Mouse (Mus musculus) layer of hippocampus, postnatal 25 days (tissue): ENCODE measurements around the gene Tspan33. TPM values are rescaled to one million over a fixed set of nuclear protein-coding genes. Genes with fewer than 3 reads are reported as not detected.
"Not testable (repeated sequence)": the region's sequence is repeated elsewhere in the genome, so short reads cannot be mapped to it uniquely, and the experiment has no call there.

ENCODE experiments used
- DNase-seq, 2 experiments: peaks; one replicate each; pipeline ENCODE4 v3.0.0; 2022; ENCODE audit warnings: mixed read lengths in 2 of 2, low spot score in 1 of 2; ENCODE audit errors: extremely low spot score in 1 of 2
- total RNA-seq, 2 experiments: library from RNA; stranded (reverse); gene quantifications; 2 replicates each; pipeline ENCODE4 v1.2.3; 2021

Tspan33 gene
- 10 to 100 TPM; 26.9 to 34.0 TPM for total RNA-seq

- peak; percentile 82 to 86 for DNase-seq
These were observed at the start of gene Tspan33 for GRCm38 (mm10) chr6:29693953-29694352. TSS of gene Tspan33 (plus strand) at chr6:29694222.

DNA sequence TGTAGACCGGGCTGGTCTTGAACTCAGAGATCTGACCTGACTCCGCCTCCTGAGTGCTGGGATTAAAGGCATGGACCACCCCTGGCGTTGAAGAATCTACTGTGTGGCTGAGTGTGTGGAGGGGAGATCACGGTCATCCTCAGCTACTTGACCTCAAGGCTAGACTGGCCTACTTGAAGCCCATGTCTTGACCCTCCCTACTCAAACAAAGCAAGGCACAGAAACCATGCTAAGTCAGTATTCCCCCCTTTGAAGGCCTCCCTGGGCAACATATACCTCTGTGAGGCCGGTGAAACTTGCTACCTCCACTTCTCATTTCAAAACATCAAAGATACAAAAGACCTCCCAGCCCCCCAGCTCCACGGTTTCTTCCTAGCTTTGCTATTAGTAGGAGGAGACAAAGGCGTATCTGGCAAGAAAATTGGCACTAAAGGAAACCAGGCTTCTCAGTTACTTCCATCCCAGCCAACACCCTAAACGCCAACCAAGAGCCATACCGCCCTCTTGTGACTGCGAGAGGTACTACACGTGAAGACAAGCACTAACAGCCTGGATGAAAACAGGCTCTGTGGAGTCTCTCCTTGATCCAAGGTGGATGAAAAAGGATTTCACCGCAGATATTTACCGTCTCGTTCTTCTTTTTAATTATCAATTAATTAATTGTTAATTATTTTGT is 44.4 kb upstream of the Tspan33 start:
- DNase-seq = peak; percentile 88 to 97

GRCm38 (mm10) chr6:29650170-29650549 is 43.9 kb upstream of the Tspan33 start:
- DNase-seq = no peak

GRCm38 (mm10) chr6:29653271-29653670 is 40.8 kb upstream of the Tspan33 start:
- DNase-seq = no peak

- no peak for DNase-seq
These were observed 35.2 kb upstream of the Tspan33 start for GRCm38 (mm10) chr6:29658626-29659475.

DNA sequence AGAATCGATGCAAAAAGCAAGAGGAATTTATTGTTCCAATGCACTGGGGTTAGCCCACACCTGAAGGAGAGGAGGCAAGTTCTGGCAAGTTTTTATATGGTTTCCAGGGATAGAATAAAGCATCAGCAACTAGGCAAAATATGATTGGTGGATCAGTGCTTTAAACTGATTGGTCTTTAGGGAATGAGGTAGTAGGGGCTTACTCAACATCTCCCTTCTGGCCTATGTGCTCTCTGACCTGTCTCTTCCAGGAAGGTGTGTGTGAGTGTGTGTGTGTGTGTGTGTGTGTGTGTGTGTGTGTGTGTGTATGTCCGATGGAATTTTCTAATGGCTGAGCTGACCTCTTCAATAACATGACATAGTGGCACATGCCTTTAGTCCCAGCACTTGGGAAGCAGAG is 34.1 kb upstream of the Tspan33 start:
- DNase-seq = no peak

DNA sequence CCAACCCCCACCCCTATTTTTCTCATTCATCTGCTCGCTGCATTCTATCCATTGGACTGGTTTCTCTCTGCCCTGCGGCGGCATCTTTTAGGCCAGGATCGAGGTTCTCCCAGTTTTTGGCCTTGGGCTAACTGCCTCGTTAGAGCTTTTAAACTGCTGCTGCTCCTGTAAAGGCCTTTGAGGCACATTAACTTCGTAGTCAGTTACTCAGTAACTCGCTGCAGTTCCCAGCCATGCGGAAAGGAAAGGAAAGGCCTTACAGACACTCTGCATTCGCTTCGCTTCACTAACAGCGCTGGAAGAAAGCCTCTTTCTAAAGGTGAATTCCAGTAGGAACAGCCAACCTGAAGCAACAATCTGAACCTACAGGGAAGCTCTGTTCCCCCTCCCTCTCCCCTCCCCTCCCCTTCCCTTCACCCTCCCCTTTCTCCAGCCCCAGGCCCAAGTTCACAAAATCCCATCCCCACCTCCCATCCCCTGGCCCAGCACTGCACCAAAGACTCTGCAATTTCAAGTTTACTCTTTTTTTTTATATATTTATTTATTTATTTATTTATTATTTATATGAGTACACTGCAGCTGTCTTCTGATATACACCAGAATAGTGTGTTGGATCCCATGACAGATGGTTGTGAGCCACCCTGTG is 33.2 kb upstream of the Tspan33 start:
- no peak for DNase-seq

GRCm38 (mm10) chr6:29667266-29667665 is 26.8 kb upstream of the Tspan33 start:
- no peak for DNase-seq

DNA sequence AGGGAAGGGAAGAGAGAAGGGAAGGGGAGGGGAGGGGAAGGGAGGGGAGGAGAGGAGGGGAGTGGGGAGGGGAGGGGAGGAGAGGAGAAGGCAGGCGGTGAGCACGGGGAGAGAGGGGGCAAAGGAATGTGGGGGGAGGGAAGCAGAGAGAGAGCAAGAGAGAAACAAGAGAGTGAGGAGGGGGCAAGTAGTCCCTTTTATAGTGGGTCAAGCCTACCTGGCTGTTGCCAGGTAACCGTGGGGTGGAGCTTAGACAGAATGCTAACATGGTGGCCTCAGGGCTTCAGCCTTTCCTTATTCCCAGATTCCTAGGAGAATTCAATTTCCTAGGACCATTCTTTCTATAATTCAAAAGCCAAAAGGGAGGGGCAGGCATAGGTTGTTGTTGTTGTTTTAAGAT is 22.3 kb upstream of the Tspan33 start:
- DNase-seq = no peak

DNA sequence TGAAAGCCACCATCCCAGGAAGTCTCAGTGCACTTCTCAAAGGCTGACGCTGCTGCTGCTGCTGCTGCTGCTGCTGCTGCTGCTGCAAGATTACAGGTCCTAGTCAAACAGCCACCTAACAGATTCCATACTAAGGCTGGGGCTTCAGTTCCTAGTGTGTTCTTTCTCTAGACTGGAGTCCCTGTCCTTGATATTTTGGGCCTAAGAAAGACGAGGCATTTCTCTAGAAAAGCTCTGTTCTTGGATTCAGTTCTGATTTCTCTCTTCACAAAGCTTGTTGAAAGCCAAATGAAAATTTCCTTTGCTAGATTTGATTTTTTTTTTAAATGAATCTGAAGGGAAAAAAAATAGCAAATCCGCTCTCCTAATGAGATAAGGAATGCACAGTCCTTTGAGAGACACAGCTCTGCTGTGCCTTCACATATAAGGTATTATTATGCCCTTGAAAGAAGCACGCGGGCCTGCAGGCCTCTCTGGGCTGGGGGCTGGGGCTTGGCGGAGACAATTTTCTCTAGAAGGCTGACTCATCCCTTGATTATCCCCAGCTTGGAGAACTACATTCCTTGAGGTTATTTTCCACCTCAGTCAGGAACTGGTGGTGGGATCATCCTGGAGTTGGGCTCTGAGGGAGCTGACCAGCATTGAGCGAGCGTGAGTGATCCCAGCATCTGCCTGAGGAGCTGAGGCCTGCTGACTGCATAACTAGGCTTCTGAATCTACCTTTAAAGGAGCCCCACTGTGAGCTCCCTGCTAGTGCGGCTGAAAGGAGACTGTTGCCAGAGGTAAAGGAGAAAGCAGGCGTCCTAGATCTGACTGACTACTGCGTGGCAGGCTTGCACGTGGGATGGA is 21.2 kb upstream of the Tspan33 start:
- DNase-seq = no peak

DNA sequence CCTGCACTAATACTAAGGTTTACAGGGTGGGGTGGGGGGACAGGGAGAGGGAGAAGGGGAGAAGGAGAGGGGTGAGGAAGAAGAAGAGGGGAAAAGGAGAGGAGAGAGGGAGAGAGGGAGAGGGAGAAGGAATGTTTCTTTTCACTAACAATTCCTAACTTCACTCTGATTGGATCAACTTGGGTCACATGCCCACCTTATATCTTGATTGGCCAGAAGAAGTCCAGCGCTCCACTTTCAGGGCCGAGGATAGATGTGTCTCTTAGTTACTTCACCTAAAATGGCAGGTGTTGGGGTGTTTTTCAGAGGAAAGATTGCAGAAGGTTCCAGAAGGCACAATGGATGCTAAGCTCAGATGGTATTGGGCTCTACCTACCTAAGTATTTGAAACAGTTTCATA is 20.3 kb upstream of the Tspan33 start:
- no peak for DNase-seq

DNA sequence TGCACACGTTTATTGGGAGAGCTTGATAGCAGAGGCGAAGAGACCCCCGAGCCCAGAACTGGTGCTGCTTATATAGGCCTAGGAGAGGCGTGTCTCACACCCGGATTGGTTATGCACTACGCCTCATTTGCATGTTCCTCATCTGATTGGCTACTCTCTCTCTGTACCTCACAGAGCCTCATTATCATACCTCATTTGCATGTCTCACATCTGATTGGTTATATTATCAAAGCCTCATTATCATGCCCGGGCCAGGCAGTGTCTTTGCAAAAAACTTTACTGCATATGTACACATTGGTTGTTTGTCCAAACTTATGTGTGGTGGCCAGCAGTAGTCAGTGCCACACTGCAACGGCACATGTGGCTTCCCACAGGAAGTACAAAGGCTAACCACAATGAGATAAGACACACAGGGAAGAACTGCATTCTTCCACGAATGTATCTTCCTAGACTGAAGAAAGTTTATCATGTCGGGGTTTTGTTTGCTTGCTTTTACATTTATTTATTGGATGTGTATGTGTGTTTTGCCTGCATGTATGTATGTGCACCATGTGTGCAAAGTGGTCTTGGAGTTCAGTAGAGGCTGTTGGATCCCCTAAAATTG is 14.0 kb upstream of the Tspan33 start:
- not testable (repeated sequence) for DNase-seq

DNA sequence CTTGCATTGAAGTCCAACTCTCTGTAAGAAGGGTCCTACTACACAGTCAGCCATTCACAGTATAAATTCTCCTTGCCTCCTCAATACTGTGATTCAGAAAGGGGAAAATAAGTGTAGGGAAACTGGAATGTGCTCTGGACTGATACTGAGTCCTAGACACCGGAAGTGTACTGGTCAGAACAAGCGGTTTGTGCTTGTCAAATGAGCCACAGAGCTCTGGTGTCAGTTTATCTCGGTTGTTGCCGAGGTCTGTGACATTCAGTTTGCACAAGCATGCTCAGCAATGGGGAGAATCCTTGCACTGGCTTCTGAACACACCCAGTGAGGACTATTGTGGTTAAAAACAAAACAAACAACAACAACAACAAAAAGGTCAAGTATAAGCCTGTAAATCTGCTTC is 12.2 kb upstream of the Tspan33 start:
- DNase-seq = no peak

DNA sequence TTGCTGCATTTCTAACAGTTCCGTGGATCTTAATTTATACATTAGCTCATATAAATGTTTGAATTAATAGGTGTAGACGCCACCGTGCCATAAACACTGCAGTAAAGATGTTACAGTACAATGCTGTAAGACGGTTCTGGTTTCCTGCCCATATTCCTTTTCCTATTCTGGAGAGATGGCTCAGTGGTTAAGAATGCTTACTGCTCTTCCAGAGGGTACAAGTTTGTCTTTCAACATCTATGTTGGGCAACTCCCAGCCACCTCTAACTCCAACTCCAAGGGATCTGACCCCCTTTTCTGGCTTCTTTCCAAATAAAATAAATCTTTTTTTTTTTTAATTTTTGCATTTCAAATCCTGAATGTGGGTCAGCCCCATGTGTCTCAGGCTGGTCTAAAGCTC is 9.3 kb upstream of the Tspan33 start:
- DNase-seq = no peak

- DNase-seq = no peak
These were observed 8.1 kb upstream of the Tspan33 start for GRCm38 (mm10) chr6:29685952-29686351.

- DNase-seq = no peak
These were observed 4.6 kb upstream of the Tspan33 start for GRCm38 (mm10) chr6:29689458-29689857.

- DNase-seq = peak in 1 of 2 experiments; percentile 10
These were observed 610 bp downstream of the Tspan33 start for GRCm38 (mm10) chr6:29694375-29695289.

DNA sequence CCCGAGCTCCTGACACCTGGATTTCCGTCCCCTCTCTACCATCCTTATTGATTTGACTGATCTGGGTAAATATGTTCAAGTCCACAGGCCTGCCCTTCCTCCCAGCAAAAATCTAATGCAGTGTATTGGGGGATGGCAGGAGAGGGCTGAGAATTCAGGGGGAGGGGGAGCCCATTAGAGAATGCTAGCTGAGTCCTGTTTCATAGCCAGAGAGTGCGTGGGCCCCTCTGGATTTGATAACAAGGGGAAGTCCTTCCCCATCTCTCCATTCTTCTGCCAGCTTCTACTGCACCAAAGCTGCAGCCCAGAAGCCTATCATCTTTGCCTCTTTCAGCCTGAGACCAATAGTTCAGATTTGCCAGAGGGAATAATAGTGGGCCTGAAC is 1.3 kb downstream of the Tspan33 start:
- DNase-seq = peak in 1 of 2 experiments; percentile 15

GRCm38 (mm10) chr6:29695975-29696374 is 2.0 kb downstream of the Tspan33 start:
- DNase-seq = no peak
